Mouse (Mus musculus) layer of hippocampus, adult 11-12 months (tissue): ENCODE measurements at regions not wholly inside any gene's neighbourhood (a gene's known extent, or its start where the extent isn't known, plus 50 kb on each side); places are given as distances from the start of the nearest gene placed in this dataset.

Experiments
- DNase-seq: peaks from one replicate; pipeline ENCODE4 v3.0.0; 2022; ENCODE audit warnings: low spot score

DNA sequence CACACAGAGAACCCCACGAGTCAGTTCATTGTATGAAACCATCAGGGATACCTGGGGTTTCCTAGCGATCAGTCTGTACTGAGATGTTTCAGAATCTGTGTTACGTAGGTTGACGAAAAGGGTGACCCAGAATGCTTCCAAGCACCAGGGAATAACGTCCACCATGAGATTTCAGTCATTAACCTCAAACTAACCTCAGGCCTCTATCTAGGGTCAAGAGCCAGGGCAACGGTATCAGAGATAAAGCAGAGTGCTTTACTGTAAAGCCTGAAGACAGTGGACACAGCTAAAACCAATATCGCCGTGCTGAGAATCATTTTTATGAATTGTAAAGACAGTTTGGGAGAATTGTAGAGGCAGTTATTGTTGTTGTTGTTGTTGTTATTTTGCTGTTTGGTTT is 52.9 kb upstream of the Errfi1 start:
- DNase-seq = no peak

DNA sequence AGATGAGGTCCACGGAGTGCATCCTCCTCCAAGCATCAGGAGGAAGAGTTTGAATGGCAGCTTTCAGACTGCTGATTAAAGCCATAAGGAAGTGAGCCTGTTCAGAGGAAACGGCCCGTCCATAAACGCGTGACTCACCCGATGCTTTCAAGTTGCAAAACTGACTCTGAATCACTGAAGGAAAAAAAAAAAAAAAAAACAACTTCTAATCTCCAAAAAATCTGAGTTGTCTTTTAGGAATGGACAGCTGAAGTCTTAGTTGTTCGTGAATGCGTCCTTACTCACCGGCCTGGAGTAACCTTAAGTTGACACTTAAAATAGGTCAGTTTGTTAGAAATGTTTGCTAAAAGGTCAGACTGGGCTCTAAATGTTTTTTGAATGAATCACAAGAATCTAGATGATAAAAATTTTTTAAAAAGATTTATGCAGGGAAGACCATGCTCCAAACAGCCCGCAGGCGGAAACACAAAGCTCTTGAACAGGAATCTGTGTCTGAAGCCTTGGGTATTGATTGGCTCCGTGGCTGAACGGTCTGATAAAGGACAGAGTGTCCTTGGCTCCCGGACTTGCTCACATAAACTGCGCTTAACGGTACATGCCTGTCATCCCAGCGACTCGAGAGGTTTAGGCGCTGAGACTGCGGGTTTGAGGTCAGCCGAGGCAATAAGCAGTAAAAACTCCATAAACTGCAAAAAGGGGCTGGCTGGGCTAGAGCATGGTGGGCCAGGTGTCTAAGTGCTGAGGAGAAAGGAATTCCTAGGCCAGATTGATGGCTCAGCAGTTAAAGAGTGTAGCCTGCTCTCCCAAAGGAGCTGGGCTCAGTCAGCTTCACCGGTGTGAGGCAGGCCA is 53.9 kb upstream of the Errfi1 start:
- peak; percentile 30 for DNase-seq

DNA sequence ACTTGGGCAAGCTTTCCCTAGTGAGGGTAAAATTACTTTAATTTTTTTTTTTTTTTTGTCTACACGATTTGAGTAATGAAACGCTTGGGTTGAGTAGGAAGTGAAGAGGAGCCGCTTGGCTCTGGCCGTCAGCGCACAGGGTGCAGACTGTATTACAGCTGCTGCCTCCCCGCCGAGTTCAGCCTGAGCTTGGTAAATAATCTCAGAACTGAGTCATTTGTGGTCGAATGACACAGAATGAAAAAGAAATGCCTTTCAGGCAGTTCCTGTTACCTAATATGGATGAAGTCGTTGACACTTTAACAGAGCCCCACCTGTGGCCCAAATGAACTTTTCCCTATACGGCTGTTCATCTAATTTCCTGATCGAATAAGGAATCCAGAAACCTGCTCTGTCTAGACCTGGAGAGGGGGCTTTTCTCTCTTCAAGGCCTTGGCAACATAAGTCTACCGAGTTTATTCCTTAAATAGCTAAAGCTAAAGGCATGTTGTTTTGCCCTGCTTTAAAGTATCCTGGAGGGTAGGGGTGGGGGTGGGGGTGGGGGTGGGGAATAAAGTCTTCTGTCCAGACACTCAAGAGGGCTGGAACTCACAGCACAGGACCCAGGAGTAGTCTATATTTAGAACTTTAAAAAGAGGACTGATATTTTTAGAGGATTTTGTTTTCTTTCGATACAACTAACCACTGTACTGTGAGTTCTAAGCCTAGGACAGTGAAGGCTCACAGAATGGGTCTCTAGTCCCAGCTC is 54.8 kb upstream of the Errfi1 start:
- DNase-seq = peak; percentile 31

DNA sequence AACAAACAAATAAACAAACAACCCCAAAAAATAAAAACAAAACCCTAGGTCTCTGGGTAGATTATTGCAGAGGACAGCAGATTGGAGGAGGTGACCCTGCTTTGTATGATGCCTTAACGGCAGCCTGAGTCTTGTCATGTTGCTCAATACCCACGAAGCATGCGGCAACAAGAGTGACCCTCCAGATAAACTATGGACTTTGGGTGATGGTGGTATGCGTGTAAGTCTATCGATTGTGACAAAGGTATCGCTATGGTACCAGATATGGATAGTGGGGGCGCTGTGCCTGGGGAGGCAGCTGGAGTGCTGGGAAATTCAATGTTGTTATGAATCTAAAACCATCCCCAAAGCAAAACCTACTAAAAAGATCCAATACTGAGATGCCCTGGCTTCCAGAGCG is 55.4 kb upstream of the Errfi1 start:
- no peak for DNase-seq

DNA sequence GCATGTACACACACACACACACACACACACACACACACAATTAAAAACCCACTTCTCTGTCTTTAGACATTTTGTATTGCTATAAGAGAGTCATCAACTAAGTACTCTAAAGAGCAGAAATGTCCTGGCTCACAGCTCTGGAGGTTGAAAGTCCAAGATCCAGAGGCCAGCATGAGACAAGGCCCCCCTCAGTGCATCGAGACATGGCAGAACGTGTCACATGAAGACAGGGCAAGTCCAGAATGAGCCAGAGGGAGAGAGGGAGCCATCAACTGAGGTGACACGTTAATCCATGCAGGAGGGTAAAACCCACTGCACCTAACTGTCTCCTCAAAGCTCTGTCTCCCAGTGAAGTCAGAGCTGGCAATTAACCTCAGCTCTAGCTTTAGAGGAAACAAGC is 56.7 kb upstream of the Errfi1 start:
- no peak for DNase-seq

DNA sequence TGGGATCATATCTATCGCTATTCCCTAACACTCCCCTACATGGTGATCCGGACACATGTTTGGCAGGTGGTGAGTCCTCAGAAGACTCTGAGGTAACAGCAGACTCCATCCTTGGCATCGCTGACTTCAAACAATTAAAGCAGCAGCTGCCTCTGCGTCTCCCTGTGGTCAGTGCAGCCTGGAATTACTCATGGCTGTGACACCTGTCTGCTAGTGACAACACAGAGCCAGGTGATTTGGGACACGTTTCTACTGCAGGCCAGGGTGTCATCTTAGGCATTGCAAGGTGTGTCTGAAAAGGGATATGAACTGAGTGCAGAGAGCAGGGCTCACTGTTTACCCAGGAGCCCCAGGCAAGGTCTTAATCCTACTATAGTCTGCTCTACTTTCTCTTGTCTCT is 58.8 kb upstream of the Errfi1 start:
- DNase-seq = no peak

DNA sequence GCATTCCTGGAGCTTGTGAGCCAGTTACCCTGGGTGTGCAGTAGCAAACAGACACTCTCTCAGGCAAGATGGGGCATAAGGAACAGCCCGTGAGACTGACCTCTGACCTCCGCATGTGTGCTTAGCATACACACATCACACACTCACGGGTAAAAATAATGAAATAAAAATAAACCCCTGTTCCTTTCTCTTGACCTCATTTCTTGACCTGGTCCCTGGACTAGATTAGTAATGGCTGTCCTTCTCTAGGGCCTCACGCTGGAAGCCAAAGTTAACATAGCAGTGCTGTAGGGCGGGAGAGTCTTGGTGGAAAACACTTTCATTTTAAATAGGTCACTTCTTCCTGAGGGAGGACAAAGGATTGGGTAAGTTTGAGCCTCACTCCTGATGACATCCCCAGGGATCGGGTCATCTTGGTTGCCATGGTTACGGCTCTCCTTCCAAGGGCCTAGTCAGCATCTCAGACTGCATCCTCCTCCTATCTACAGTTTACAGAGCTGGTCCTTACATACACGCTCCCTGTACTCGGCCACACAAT is 59.4 kb upstream of the Errfi1 start:
- no peak for DNase-seq

DNA sequence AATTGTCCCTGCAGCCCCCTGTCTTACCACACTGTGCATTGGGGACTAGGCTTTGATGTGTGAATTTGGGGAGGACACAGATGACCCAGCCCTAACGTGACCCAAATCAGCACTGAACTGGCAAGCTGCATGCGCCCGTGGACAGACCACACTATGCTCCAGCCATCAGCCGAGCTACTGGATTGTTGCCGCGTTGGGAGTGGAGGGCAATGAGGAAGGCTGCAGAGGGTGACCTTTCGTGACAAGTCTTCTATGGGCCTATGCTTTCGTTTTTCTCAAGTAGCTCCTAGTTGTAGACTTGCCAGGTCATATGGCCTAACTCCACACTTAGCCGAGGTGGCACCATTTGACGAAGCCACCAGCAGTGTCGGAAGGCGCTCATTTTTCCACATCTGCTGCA is 60.6 kb upstream of the Errfi1 start:
- no peak for DNase-seq

DNA sequence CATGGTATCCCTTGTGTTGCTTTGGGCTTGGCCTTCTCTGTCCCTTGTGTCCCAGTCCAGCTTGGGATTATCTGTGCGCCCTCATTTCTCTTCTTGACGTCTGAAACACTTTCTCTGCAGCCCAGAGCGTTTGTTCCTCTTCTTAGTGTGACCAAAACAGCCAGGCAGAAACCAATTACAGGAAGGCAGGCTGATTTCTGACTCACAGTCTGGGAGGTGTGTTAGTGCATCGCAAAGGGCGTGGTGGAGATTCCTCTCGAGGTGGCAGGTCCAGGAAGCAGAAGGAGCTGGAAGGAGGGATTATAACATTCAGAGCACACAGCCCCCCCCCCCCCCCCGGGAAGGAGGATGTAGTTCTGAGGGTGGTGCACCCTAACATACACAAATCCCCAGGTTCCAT is 64.6 kb upstream of the Errfi1 start:
- no peak for DNase-seq

DNA sequence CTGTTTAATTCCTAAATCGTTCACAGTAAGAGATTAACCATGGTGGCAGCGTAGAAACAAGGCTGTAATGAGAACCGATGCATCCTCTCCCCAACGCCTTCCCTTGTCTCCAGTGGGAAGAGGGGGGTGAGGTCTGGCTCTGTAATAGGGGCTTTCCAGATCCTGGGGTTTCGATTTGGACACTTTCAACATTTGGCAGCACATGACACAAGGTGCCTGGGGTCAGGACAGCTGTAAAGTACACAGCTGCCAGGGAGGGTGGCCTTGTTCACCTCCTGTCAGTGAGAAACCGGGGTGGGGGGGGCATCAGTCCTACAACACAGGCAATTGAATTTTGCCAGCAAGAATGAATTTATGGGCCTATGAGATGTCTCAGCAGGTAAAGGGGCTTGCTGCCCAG is 66.6 kb upstream of the Errfi1 start:
- no peak for DNase-seq

DNA sequence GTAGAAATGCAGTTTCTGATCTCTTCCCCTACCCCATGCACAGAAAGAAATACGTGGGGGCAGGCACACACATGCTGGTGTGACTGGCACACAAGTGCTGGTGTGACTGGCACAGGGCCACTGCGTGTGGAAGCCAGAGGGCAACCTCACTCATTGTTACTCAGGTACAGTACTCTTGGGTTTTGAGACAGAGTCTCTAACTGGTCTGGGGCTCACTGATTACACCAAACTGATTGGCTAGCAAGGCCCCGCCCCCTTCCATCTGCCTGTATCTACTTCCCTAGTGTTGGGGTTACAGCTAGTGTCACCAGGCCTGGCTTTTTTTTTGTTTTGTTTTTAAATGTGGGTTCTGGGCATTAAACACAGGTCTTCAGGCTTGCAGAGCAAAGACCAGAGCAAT is 67.1 kb upstream of the Errfi1 start:
- no peak for DNase-seq

DNA sequence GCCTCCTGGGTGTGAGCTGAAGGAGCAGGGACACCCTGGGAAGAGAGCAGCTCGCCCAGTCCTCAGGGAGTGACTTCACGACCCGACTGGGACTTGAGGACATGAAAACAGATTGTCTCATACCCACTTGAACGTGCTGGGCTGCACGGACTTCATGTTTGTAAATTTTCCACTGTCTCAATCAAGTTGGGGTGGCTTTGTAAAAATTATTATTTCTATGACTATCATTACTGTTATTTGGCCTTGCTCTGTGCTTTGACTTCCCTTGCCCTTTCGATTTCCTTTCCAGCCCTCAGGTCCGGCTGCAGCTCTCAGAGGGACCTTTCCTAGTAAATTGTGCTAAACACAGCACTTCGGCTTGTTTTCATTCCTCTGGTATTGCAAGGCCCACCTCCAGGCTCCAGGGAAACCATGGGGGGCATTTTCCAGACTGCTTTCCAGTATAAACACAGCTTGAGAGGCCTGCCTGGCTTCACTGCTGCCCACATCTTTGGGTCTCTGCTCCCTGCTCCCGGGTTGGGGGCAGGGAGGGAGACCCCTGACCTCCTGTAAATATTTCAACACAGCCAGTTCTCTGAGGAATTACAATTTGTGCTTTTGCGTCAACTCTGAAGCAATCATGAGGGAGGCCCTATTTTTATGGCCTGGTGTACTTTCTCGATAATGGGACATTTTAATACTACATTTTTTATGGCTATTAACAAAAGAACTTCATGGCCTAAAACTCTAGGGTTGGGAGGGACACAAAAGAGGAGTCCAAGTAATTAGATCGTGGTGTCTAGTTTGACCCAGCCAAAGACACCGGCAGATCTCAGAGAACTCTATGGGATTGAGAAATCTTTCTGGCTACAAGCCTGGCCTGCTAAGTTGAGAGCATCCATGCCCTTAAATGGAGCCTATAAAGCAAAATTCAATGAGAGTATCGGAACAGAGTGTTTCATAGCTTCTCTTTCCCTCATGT is 68.9 kb upstream of the Errfi1 start:
- DNase-seq = no peak

DNA sequence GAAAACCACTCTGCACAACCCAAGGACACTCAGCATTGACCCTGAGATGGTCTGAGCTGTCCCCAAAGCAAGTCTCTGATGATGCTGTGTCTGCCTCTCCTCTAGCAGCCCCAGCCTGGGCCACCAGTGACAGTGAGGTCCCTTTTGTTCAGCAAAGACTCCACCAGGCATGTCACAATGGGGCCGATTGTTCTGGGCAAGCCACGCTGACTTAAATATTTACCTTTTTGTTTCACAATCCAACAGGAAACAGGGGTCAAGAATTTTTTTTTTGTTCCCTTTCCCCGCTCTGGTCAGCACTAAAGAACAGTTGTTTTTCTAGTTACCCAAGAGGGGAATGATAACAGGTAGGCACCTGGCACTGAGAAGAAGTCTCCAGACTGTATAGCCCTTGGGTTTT is 72.4 kb upstream of the Errfi1 start:
- no peak for DNase-seq

DNA sequence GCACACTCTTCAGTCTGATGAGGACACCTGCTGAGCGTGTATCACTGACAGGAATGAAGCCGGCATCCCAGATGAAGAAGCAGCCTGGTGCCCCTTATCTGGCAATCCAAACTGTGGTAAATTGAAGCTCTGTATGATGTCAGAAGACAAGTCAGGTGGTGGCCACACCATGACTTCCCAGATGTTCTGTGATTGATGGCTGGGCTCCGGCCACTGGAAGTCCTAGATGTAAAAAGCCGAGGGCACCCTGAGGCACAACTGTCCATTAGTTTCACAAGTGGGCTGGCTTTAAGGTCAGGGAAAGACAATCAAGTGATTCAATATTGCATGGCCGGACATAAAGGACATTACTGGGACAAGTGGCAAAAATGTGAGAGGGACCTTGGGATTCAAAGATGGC is 74.4 kb upstream of the Errfi1 start:
- DNase-seq = no peak

DNA sequence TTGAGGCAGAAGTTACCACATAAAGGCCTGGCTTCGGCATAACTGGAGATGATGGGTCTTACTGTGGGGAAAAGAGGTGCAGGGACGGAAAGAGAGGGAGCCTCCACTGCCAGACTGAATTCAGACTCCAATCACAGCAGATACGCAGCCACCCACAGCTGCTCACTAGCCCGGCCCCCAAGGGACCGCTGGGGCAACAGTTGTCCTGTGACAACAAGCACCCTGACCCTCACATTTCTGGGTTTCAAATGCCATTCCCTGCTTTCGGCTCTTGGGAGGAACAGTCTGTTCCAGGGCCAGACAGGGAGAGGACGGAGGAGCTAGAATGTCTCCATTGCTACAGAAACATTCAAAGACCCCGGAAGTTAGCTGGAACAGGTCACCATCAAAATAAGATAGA is 75.0 kb upstream of the Errfi1 start:
- DNase-seq = no peak

DNA sequence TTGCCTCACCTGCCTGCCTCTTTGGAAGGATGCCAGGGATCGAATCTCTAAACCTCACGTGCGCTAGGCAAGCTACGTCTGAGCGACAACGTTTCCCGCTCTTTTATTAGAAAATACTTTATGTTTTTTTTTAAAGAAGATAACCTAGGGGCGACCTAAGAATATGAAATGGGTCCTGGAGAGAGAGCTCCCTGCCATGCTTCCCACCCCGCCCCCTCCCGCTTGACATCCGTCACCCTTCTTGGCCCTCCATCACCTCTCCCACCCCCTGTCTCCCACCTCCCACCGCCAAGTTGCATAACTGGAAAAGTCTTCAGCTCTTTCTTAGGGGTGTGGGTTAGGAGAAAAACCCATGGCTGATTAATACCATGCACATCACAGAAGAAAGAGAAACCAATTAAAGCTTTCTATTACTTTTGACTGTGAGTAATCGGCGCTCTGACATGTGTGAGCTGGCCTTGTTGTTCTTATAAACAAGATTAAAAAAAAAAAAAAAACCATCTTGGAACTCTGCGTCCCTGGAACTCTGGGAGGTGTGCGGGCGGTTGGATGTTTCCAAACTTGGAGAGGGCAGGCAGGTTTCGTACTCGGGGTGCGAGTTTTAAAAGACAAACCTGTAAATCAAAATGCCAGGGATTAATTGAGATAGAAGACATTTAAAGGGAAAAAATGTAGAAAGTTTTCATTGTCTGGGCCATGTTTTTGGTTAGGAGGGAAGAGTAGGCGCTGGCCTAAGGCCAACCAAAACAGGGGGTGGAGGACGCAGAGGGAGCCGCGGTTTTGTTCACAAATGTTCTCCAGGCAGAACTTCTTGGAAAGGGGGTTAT is 77.8 kb upstream of the Errfi1 start:
- DNase-seq = no peak

DNA sequence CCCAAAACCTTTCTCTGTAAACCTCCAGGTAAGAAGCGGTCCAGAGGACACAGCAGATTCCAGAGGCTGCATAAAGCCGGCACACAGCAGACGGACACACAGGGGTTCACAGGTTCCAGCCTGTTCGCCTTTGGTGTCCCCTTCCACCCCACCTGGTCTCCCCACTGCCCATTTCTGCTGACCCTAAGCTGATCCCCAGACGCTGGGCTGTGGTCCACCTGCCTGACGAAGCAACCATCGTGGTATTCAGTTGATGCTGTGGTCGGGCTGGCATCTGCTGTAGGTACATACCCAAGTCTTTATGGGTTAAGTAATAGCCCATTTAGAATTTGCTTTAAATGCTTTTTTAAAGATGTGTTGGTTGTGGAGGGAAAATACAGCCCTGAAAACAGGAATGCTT is 78.4 kb upstream of the Errfi1 start:
- no peak for DNase-seq

DNA sequence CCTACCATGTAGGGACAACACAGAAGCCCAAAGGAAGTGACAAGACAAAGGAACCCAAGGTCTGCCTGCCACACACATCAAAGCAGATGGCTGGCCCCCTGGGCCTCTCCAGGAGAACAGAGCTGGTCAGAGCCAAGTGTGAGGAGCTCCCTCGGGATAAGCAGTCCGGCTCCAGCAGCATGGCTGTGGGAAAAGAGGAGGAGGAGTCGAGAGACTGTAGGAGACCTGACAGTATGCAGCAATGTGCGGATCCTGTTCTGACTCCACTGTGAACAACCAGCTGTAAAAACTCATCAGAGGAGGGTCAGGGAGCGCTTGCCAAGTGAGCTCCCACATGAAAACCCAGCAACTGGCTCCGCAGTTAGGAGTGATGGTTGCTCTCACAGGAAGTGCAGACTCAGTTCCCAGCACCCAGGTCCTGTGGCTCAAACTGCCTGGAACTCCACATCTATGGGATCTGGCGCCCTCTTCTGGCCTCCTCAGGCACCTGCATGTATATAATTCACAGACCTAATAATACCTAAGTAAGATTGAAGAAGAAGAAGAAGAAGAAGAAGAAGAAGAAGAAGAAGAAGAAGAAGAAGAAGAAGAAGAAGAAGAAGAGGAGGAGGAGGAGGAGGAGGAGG is 79.3 kb upstream of the Errfi1 start:
- no peak for DNase-seq

DNA sequence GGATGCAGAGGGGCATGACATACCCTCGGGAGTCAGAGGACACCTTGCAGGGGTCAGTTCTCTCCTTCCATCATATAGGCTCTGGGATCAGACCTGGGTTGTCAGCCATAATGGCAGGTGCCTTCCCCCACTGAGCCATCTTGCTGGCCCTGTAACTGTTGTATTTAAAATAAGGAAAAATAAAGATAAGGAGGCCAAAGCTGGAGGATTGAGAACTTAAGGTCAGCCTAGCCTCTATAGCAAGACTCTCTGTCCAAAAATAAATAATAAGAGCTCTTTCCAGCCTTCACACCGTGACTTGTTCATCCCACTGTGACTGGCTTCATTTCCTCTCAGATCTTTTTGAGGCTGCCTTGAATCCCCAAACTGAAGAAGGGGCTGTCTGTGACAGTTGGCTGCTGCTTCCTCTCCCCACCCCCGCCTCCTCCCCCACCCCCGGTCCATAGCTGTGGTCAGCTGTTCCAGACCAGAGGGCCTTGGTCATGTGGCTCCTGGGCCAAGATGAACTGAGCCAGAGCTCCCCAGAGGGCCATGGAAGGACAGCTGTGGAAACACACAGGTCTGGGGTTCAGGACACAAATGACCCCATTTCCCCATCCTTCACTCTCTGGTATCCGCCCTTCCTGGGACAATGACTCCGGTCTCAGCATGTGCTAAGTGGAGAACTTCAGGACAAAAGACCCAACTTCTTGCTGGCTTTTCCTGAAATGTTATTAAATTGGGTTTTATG is 81.6 kb upstream of the Errfi1 start:
- no peak for DNase-seq

DNA sequence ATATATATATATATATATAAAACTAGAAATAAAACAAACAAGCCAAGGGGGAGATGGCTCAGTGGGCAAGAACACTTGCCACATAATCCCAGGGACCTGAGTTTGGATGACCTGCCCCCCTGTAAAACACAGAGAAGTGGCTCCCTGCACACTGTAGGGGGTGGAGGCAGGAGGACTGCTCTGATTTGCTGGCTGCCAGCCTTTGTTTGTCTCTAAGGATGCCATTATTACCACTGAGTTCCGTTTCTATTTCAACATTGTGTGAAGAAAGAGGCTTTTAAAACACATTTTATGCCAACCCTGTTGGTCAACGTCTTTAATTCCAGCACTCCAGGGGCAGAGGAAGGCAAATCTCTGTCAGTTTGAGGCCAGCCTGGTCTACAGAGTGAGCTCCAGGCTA is 82.2 kb upstream of the Errfi1 start:
- DNase-seq = no peak
